Mouse (Mus musculus): ENCODE results near the gene Cdk17. TPM values are rescaled to one million over a fixed set of nuclear protein-coding genes. Genes with fewer than 3 reads are reported as not detected.

Gene Cdk17
- total RNA-seq, 2 experiments from 2014 or later = 30.1 to 36.7 TPM

- no peak for DNase-seq
- intact Hi-C loops (cut with DNase I) = no loop called here
Observed at GRCm38 (mm10) chr10:93251426-93251825, 90.8 kb downstream of the Cdk17 start.

DNA sequence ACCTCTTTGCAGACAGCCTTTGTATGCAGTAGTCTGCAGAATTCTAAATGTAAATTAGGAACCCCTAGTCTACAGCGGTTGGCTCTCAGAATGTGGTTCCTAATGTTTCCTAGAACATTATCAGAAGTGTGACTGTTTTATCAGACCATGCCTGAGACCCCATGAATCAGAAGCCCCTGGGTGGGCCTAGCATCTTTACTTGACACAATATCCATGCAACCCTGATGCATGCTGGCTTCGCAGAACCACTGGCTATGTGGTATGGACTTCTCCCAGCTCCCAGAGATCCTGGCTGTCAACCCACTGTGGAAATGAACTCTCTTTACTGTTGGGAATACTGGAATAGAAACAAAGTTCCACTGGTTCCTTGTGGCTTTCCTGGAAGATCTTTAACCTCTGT lies 92.0 kb downstream of the Cdk17 start:
- intact Hi-C loops (cut with DNase I) = no loop called here
- DNase-seq = no peak

GRCm38 (mm10) chr10:93253156-93253555 lies 92.5 kb downstream of the Cdk17 start:
- no peak for DNase-seq

GRCm38 (mm10) chr10:93255294-93255693 lies 94.6 kb downstream of the Cdk17 start:
- no peak for DNase-seq
- intact Hi-C loops (cut with DNase I) = no loop called here

More at GRCm38 (mm10) chr10:93253156-93253555, 92.5 kb downstream of the Cdk17 start:
- intact Hi-C loops (cut with DNase I) = no loop called here

DNA sequence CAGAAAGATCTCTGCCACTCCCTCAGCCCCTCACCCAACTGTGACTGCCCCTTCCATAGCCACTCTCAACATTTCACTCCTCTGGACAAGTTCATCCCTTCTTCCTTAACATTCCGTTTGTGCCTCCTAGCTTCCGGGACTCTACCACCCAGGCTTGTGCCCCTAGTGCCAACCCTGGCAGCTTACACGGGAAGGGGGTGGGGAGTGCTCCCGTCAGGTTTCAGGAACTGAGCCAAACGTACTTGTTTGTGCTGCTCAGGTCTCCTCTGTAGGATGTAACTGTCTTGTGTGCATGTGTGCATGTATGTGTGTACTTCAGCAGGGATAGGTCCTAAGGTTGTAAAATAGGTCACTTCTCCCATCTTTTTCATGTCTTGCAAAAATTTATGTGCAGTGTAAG lies 99.2 kb downstream of the Cdk17 start:
- no peak for DNase-seq
- intact Hi-C loops (cut with DNase I) = no loop called here

GRCm38 (mm10) chr10:93261132-93261980 lies 100.7 kb downstream of the Cdk17 start:
- peak; percentile 63 to 71 for DNase-seq
- intact Hi-C loops (cut with DNase I) = no loop called here

GRCm38 (mm10) chr10:93261981-93262499 lies 101.4 kb downstream of the Cdk17 start:
- intact Hi-C loops (cut with DNase I) = no loop called here
- DNase-seq = peak; percentile 53 to 56

GRCm38 (mm10) chr10:93263431-93263830 lies 102.8 kb downstream of the Cdk17 start:
- DNase-seq = no peak

DNA sequence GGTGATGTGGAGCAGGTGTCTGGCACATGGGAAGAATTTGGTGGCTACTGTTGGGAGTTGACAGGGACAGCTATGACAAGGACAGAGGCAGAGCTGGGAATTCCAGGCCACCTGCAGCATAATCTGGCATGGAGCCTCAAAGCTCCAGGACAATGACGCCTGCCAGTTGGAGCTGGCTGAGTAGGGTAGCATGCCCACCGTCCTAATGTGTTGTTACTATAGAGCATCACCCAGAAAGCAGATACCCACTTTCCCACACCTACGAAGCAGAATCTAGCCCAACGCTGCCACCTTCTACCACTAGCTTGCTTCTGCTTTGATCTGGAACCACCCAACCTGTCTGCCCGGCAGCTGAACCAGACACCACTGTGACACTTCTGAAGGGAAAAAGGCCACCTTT lies 103.3 kb downstream of the Cdk17 start:
- DNase-seq = no peak
- intact Hi-C loops (cut with DNase I) = no loop called here

More at GRCm38 (mm10) chr10:93263431-93263830, 102.8 kb downstream of the Cdk17 start:
- intact Hi-C loops (cut with DNase I) = no loop called here

- DNase-seq = no peak
- intact Hi-C loops (cut with DNase I) = no loop called here
Observed at GRCm38 (mm10) chr10:93265833-93266232, 105.2 kb downstream of the Cdk17 start.

- DNase-seq = no peak
- intact Hi-C loops (cut with DNase I) = no loop called here
Observed at GRCm38 (mm10) chr10:93266521-93266920, 105.8 kb downstream of the Cdk17 start.

GRCm38 (mm10) chr10:93267509-93267908 lies 106.8 kb downstream of the Cdk17 start:
- DNase-seq = no peak
- intact Hi-C loops (cut with DNase I) = no loop called here

DNA sequence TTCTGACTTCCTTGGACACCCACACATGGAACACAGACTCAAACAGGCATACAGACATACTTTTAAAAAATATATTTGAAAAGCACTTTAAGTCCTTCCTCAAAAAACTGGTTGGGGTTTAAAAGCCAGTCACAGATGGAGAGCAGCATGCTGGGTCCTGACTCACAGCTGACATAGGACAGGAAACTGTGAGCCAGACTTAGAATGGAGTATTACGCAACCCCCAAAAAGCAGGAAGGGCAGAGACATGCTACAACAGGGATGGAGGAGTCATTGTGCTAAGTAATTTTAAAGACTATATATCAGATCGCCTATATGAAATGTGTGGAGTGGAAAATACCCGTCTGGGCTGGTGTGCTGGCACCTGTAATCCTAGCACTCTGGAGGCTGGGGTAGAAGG lies 107.7 kb downstream of the Cdk17 start:
- intact Hi-C loops (cut with DNase I) = no loop called here

GRCm38 (mm10) chr10:93269744-93270143 lies 109.1 kb downstream of the Cdk17 start:
- DNase-seq = no peak
- intact Hi-C loops (cut with DNase I) = no loop called here

More for the DNA sequence above, 107.7 kb downstream of the Cdk17 start:
- no peak for DNase-seq

- DNase-seq = no peak
- intact Hi-C loops (cut with DNase I) = no loop called here
Observed at GRCm38 (mm10) chr10:93270889-93271460, 110.3 kb downstream of the Cdk17 start.

DNA sequence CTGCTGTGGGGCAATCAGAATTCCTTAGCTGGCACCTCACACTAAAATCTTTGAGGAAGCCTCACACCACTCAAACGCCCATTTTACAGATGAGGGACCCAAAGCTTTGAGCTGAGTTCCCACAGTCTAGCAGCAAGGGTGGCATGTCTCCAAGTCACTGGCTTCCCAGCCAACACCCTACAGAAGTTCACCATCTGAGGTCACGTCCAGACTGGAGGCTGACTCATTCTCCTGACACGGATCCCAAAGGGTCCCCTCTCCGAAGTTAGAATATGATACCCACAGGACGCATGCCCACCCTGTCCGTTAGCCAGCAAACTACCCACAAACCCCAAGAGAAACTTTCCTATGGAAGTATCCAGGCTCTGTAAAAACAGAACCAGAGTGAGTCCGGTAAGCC lies 111.2 kb downstream of the Cdk17 start:
- intact Hi-C loops (cut with DNase I) = no loop called here

DNA sequence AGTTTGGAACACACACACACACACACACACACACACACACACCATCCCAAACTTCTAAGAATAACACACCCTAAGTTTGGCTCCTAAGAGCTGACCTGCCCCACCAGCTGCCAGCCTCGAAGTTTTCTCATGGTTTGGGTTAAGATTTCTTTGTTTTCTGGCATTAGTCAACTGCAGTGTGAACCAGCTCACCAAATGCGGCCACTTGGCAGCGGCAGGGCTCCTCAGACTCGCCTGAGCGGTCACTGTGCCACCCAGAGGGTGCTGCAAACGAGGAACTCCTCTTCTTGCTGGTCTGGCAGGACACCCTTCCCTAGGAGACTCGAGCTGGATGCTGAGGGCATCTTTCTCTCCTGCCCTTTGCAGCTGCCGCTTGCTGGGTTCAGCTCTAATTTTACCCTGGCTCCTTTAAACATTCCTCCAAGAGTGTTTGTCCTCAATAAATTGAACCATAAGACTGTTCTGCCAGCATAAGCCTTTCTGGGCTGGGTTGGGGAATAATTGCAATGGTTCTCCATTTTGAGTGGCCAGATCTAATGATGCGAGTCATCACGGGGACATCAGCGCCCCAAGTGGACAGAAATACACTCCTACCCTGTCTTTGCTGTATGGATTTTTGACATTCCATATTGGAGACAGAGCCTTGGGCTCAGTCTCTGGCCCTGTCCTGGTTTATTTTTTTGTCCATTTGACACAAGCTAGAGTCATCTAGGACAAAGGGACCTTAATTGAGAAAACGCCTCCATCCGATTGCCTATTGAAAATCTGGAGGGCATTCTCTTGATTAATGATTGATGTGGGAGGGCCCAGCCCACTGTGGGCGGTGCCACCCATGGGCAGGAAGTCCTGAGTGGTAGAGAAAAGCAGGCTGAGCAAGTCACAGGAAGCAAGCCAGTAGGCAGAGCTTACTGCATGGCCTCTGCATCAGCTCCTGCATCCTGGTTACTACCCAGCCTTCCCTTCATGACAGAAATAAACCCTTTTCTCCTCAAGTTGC lies 112.6 kb downstream of the Cdk17 start:
- no peak for DNase-seq
- intact Hi-C loops (cut with DNase I) = no loop called here

More for the DNA sequence above, 111.2 kb downstream of the Cdk17 start:
- DNase-seq = peak in 1 of 2 experiments; percentile 61

DNA sequence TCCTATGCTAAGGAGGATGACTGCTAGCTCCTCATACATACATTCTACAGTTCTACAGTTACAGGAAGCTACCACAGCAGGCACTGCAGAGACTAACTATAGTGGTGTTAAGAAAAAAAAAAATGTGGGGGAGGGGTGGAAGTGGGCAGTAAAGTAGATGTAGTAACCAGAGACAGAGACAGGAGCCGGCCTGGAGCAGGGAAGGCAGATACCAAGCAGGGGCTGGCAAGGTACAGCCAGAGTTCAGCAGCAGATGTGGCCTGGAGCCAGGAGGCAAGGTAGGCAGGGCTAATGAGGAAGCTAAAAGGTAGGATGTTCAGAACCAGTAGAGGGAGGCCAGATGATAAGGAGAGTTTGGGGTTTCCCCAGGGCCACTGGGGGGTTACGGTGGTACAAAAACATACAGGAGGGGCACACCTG lies 113.6 kb downstream of the Cdk17 start:
- no peak for DNase-seq
- intact Hi-C loops (cut with DNase I) = no loop called here

GRCm38 (mm10) chr10:93275212-93276136 lies 114.8 kb downstream of the Cdk17 start:
- DNase-seq = peak in 1 of 2 experiments; percentile 57
- intact Hi-C loops (cut with DNase I) = no loop called here

All from heart, postnatal 10 days (tissue).